Mouse (Mus musculus): Measurements from ENCODE around the gene Grasp. TPM values are rescaled to one million over a fixed set of nuclear protein-coding genes. Genes with fewer than 3 reads are reported as not detected.

Gene Grasp
- polyA plus RNA-seq, 1 experiment from 2014 or later: 3.8 TPM

GRCm38 (mm10) chr15:101260874-101261622 lies 37.1 kb downstream of the Grasp start:
- Histone ChIP-seq H3K27me3 (replicated peaks) (no peaks in the 10 kb centered on the region), H3K27ac (replicated peaks) (peak overlapping the region; percentile 91), H3K9ac (peak overlapping the region; percentile 72), H3K4me3 (no peak overlapping the region), H3K9me3 (no peaks in the 10 kb centered on the region), H3K4me1 (peaks cover 59% of the 10 kb centered on the region), H3K4me2 (peak overlapping the region; percentile 45), H3K36me3 (no peaks in the 10 kb centered on the region)
- 17% methylated on average over 13 of the region's 13 CpGs for WGBS
- no peak for ATAC-seq (ENCODE audit: extremely low read depth, insufficient number of reproducible peaks, low FRiP score, low TSS enrichment)

DNA sequence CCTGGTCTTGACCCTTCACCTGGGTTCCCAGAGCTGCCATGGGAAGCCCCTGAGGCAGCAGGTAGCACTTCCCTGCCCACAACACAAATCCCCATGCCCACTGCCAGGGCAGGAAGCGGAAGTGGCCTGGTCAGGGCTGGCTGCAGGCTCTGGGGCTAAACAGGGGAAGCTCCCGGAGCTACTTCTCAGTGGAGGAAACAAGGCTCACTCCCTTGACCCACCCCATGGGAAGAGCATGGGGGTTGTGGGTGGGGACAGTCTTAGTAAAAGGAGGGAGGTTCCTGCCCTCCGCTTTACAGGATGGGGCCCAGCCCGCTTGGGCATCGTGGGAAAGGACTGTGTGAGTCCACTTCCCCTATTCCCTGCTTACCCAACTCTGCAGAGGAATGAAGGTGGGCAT lies 38.5 kb downstream of the Grasp start:
- Histone ChIP-seq H3K4me2 (no peak overlapping the region), H3K9ac (no peak overlapping the region), H3K4me1 (peaks cover 55% of the 10 kb centered on the region), H3K36me3 (no peaks in the 10 kb centered on the region), H3K4me3 (no peak overlapping the region), H3K9me3 (no peaks in the 10 kb centered on the region), H3K27me3 (replicated peaks) (no peaks in the 10 kb centered on the region), H3K27ac (replicated peaks) (peak overlapping the region; percentile 91)
- ATAC-seq (ENCODE audit: extremely low read depth, insufficient number of reproducible peaks, low FRiP score, low TSS enrichment): no peak
- WGBS: 66% methylated on average over 5 of the region's 5 CpGs

DNA sequence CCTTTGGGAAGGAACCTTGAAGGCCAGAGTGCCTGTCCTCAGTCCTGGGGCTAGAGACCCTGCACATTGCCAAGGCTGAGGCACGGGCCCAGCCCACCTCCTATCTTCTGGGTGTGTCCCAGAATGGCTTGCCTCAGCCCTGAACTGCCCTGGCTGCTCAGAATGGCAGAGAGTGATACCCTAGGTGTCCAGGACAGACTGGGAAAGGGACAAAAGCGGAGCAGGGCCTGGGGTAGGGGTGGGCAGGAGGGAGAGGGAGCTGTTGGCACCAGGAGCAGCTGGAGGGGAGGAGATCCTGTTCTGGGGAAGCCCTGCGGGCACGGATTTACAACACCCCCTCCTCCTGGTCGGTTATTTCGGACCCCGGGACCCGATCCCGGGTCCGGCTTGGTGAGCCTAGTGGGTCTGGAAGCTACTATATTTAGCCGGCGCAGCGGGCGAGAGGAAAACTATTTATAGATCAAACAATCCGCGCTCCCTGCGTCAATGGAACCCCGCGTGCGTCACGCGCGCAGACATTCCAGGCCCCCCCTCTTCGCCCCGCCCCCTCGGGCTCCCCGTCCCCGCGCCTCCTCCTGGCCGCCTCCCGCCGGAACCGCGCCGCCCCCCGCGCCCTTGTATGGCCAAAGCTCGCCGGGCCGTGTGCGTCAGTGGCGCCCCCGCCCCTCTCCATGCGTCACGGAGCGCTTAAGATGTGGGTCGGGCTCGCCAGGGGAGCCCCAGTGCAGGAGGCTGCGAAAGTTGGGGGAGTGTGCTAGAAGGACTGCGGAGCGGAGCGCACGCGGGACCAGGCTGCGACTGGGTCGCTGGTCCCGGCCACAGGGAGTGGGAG lies 42.4 kb downstream of the Grasp start:
- Histone ChIP-seq H3K4me1 (peaks cover 53% of the 10 kb centered on the region), H3K4me2 (peak overlapping the region; percentile 89)
- under 1% methylated on average over 49 of the region's 57 CpGs for WGBS

DNA sequence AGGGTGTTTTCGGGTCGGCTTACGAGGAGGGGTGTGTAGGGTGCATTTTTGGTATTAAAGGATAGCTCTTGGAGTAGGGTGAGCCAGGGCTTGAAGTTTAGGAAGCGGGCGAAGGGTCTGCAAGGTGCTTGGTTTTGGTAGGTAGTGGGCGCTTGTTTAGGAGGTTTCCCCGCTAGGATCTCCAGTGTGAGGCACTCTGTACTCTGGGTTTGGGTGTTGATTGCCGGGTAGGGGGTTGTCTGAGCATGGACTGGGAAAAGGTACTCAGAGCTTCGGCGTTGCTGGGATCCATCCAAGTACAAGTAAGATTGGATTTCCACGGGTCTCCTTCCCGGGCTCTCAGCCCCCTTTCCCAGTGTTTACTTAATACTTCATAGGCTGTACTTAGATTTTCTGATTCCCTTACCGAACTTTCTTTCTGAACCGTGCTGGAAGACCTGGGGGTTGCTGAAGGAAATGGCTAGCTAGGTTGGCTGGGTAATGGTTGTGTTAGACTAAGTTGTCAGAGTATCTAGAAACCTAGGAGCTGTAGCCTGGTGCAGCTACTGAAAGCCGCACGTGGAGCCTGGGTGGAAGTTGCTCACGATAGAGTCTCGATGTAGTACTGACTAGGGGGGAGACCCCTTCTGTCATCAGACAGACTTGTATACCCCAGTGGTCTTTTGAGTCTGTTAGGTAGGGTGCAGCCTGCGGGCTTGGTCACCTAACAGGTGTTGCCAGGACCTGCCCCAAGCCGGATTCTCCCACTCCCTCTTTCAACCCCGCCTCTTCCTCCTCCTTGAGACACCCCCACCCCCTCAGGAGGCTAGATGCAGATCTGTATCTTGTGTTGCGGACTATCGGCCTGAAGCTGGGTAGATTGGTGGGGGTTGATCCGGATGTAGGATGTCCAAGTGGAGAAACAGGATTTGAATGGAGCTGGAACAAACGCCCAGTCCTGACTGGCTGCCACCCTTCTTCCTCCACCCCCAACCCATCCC lies 43.4 kb downstream of the Grasp start:
- Histone ChIP-seq H3K4me2 (peak overlapping the region; percentile 89), H3K9me3 (no peaks in the 10 kb centered on the region), H3K9ac (peak overlapping the region; percentile 88), H3K27ac (replicated peaks) (peak overlapping the region; percentile 78), H3K4me3 (peak overlapping the region; percentile 68), H3K36me3 (peaks cover 27% of the 10 kb centered on the region), H3K4me1 (peaks cover 43% of the 10 kb centered on the region), H3K27me3 (replicated peaks) (no peaks in the 10 kb centered on the region)
- 3% methylated on average over 25 of the region's 25 CpGs for WGBS
- no peak for ATAC-seq (ENCODE audit: extremely low read depth, insufficient number of reproducible peaks, low FRiP score, low TSS enrichment)

More for the DNA sequence above, 42.4 kb downstream of the Grasp start:
- H3K9me3 ChIP-seq: no peaks in the 10 kb centered on the region
- peak overlapping the region; percentile 88 for H3K9ac ChIP-seq
- no peaks in the 10 kb centered on the region for H3K27me3 ChIP-seq (replicated peaks)
- ATAC-seq (ENCODE audit: extremely low read depth, insufficient number of reproducible peaks, low FRiP score, low TSS enrichment): peak; percentile 78
- peaks cover 17% of the 10 kb centered on the region for H3K36me3 ChIP-seq
- peak overlapping the region; percentile 68 for H3K4me3 ChIP-seq
- H3K27ac ChIP-seq (replicated peaks): peak overlapping the region; percentile 94

DNA sequence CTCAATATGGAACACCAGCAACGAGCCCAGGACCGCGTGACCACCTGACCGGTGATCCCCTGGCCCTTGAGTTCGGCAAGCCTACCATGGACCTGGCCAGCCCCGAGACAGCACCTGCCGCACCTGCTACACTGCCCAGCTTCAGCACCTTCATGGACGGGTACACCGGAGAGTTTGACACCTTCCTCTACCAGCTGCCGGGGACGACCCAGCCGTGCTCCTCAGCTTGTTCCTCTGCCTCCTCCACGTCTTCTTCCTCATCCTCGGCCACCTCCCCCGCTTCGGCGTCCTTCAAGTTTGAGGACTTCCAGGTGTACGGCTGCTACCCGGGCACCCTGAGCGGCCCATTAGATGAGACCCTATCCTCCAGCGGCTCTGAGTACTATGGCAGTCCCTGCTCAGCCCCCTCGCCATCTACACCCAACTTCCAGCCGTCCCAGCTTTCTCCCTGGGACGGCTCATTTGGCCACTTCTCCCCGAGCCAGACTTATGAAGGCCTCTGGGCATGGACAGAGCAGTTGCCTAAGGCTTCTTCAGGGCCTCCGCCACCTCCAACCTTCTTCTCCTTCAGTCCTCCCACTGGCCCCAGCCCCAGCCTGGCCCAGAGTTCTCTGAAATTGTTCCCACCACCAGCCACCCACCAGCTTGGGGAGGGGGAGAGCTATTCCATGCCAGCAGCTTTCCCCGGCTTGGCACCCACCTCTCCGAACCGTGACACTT lies 46.3 kb downstream of the Grasp start:
- Histone ChIP-seq H3K4me3 (no peak overlapping the region), H3K4me2 (no peak overlapping the region), H3K27ac (replicated peaks) (no peak overlapping the region), H3K9ac (no peak overlapping the region), H3K9me3 (no peaks in the 10 kb centered on the region), H3K36me3 (peaks cover 53% of the 10 kb centered on the region), H3K27me3 (replicated peaks) (no peaks in the 10 kb centered on the region), H3K4me1 (peaks cover 36% of the 10 kb centered on the region)
- ATAC-seq (ENCODE audit: extremely low read depth, insufficient number of reproducible peaks, low FRiP score, low TSS enrichment): no peak
- WGBS: 86% methylated on average over 29 of the region's 29 CpGs

DNA sequence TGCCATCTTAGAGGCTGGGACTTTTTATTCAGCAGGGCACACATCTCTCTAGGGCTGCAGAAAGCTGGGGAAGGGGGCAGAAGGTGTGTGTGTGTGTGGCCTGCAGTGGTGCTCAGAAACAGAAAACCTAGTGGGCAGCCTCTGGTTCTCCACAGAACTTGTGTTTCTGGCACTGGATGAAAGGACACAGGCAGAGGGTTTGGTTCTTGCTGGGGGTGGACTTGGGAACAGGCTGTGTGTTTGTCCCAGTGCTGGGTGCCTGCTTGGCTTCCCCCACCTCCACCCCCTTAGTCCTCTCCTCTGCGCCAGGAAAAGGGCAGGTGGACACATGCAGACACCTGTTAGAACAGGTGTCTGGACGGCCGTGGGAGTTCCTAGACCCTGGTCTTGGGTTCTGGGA lies 47.1 kb downstream of the Grasp start:
- no peak for ATAC-seq (ENCODE audit: extremely low read depth, insufficient number of reproducible peaks, low FRiP score, low TSS enrichment)
- WGBS: 56% methylated on average over 3 of the region's 3 CpGs
- Histone ChIP-seq H3K4me1 (peaks cover 28% of the 10 kb centered on the region), H3K36me3 (peaks cover 54% of the 10 kb centered on the region), H3K9ac (no peak overlapping the region), H3K27me3 (replicated peaks) (no peaks in the 10 kb centered on the region), H3K4me3 (no peak overlapping the region), H3K27ac (replicated peaks) (no peak overlapping the region), H3K4me2 (no peak overlapping the region), H3K9me3 (no peaks in the 10 kb centered on the region)

GRCm38 (mm10) chr15:101271513-101271912 lies 47.5 kb downstream of the Grasp start:
- peaks cover 26% of the 10 kb centered on the region for H3K4me1 ChIP-seq
- no peak overlapping the region for H3K9ac ChIP-seq
- no peak for ATAC-seq (ENCODE audit: extremely low read depth, insufficient number of reproducible peaks, low FRiP score, low TSS enrichment)
- 84% methylated on average over 15 of the region's 15 CpGs for WGBS
- H3K4me2 ChIP-seq: no peak overlapping the region
- no peak overlapping the region for H3K4me3 ChIP-seq
- H3K9me3 ChIP-seq: no peaks in the 10 kb centered on the region
- H3K36me3 ChIP-seq: peaks cover 54% of the 10 kb centered on the region
- no peaks in the 10 kb centered on the region for H3K27me3 ChIP-seq (replicated peaks)
- no peak overlapping the region for H3K27ac ChIP-seq (replicated peaks)

GRCm38 (mm10) chr15:101274380-101274779 lies 50.4 kb downstream of the Grasp start:
- no peak overlapping the region for H3K9ac ChIP-seq
- peaks cover 54% of the 10 kb centered on the region for H3K36me3 ChIP-seq
- 46% methylated on average over 6 of the region's 6 CpGs for WGBS

DNA sequence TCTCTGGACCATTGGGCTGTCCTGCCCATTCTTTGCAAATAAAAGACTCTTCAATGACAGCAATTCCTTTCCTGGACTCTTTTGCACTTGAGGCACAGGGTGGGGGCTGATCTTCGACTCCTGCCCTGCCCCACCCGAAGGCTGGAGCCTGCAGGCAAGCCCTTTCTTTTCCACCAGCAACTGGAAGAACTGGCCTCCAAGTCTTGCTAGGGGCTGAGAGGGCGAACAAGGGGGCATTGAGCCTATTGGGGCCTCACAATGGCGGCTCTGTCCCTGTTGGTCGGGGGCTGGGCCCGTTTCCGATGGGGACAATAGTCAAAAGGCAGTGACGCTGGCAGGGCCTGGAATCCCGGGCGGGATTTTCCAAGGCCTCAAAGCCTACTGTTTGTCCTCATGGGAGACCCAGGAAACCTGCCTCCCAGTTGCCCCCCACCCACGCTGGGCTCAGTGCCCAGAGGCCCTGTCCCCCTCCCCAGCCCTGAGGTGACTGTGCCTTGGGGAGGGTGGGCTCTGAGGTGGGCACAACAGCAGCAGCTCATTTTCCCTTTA lies 53.4 kb downstream of the Grasp start:
- Histone ChIP-seq H3K9ac (no peak overlapping the region), H3K4me2 (no peak overlapping the region), H3K27me3 (replicated peaks) (no peaks in the 10 kb centered on the region), H3K4me3 (no peak overlapping the region), H3K9me3 (no peaks in the 10 kb centered on the region), H3K36me3 (peaks cover 27% of the 10 kb centered on the region), H3K27ac (replicated peaks) (no peak overlapping the region), H3K4me1 (peaks cover 16% of the 10 kb centered on the region)
- ATAC-seq (ENCODE audit: extremely low read depth, insufficient number of reproducible peaks, low FRiP score, low TSS enrichment): no peak
- WGBS: 61% methylated on average over 11 of the region's 11 CpGs

More at GRCm38 (mm10) chr15:101274380-101274779, 50.4 kb downstream of the Grasp start:
- H3K4me2 ChIP-seq: no peak overlapping the region
- H3K4me3 ChIP-seq: no peak overlapping the region
- H3K27me3 ChIP-seq (replicated peaks): no peaks in the 10 kb centered on the region
- H3K4me1 ChIP-seq: peaks cover 15% of the 10 kb centered on the region
- no peaks in the 10 kb centered on the region for H3K9me3 ChIP-seq
- no peak for ATAC-seq (ENCODE audit: extremely low read depth, insufficient number of reproducible peaks, low FRiP score, low TSS enrichment)
- no peak overlapping the region for H3K27ac ChIP-seq (replicated peaks)

GRCm38 (mm10) chr15:101278589-101278988 lies 54.6 kb downstream of the Grasp start:
- Histone ChIP-seq H3K4me1 (peaks cover 22% of the 10 kb centered on the region), H3K9me3 (no peaks in the 10 kb centered on the region), H3K9ac (peak overlapping the region; percentile 48), H3K27me3 (replicated peaks) (no peaks in the 10 kb centered on the region), H3K4me3 (no peak overlapping the region), H3K4me2 (no peak overlapping the region), H3K36me3 (peaks cover 15% of the 10 kb centered on the region), H3K27ac (replicated peaks) (no peak overlapping the region)
- WGBS: 34% methylated on average over 5 of the region's 5 CpGs
- ATAC-seq (ENCODE audit: extremely low read depth, insufficient number of reproducible peaks, low FRiP score, low TSS enrichment): no peak

Measured in heart, embryonic 13.5 days (tissue).